Mouse (Mus musculus): Measurements from ENCODE around the gene Gm10912. TPM values are rescaled to one million over a fixed set of nuclear protein-coding genes. Genes with fewer than 3 reads are reported as not detected.
"Not testable (repeated sequence)": the region's sequence is repeated elsewhere in the genome, so short reads cannot be mapped to it uniquely, and the experiment has no call there.

Gm10912 gene
- polyA plus RNA-seq, 1 experiment, result 0.15 TPM

GRCm38 (mm10) chr2:104093305-104093704 lies 27.7 kb downstream of the Gm10912 start:
- WGBS, result 82% methylated on average over 2 of the region's 2 CpGs
- Histone ChIP-seq H3K4me1 (ENCODE audit: control insufficient read depth, insufficient read depth, insufficient read length, low read length) (peaks cover 2% of the 10 kb centered on the region; the same call in 1 of the 2 replicates), H3K4me3 (ENCODE audit: low read depth, low read length) (no peak overlapping the region), H3K27me3 (ENCODE audit: control insufficient read depth, insufficient read depth, low read length) (no peaks in the 10 kb centered on the region), H3K36me3 (ENCODE audit: control insufficient read depth, insufficient read depth, low read length) (no peaks in the 10 kb centered on the region), H3K27ac (ENCODE audit: insufficient read depth, low read depth, low read length) (no peak overlapping the region)
- TF ChIP-seq CTCF (IDR thresholded peaks at IDR 0.05; ENCODE audit: extremely low read depth, insufficient read length, insufficient replicate concordance, low read depth, low read length) (no peak), POLR2A (IDR thresholded peaks at IDR 0.05; ENCODE audit: low read depth, low read length) (no peak)

GRCm38 (mm10) chr2:104095741-104096213 lies 30.2 kb downstream of the Gm10912 start, which contains the start of gene Cd59a:
TSS of gene Cd59a (plus strand) at chr2:104095801.
- peaks cover 4% of the 10 kb centered on the region; the same call in 1 of the 2 replicates for H3K4me1 ChIP-seq (ENCODE audit: control insufficient read depth, insufficient read depth, insufficient read length, low read length)
- TF ChIP-seq CTCF (IDR thresholded peaks at IDR 0.05; ENCODE audit: extremely low read depth, insufficient read length, insufficient replicate concordance, low read depth, low read length) (no peak), POLR2A (IDR thresholded peaks at IDR 0.05; ENCODE audit: low read depth, low read length) (no peak)
- WGBS, result 4% methylated on average over 15 of the region's 15 CpGs
- H3K4me3 ChIP-seq (ENCODE audit: low read depth, low read length), result peak within 1 kb of the TSS; percentile 57
- H3K27ac ChIP-seq (ENCODE audit: insufficient read depth, low read depth, low read length), result 0 out of 2 replicates have a peak within 1 kb of the TSS, but pooled peaks have one; percentile 4
- H3K27me3 ChIP-seq (ENCODE audit: control insufficient read depth, insufficient read depth, low read length), result no peaks in the 10 kb centered on the region
- no peaks in the 10 kb centered on the region for H3K36me3 ChIP-seq (ENCODE audit: control insufficient read depth, insufficient read depth, low read length)

DNA sequence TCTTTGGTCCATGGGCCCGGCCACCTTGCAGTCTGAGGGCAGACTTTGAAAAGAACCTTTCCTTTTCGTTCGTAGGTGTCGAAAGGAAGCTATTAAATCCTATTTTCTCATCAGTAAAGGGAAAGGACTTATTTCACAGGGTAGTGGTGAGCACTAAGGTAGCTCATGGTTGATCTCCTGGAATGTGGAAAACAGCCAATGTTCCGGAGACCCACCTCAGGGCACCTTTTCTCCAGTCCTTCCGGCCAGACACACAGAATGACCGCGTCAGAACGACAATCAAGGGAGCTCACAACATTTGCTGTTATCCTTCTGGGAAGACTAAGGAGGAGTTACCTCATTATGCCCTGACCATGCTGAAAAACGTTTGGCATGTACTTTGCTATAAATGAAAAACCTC lies 30.6 kb downstream of the Gm10912 start:
- 0 out of 2 replicates have a peak overlapping the region, but pooled peaks have one; percentile 4 for H3K27ac ChIP-seq (ENCODE audit: insufficient read depth, low read depth, low read length)
- no peak for TF ChIP-seq CTCF (IDR thresholded peaks at IDR 0.05; ENCODE audit: extremely low read depth, insufficient read length, insufficient replicate concordance, low read depth, low read length)
- TF ChIP-seq POLR2A (IDR thresholded peaks at IDR 0.05; ENCODE audit: low read depth, low read length), result no peak
- no peaks in the 10 kb centered on the region for H3K36me3 ChIP-seq (ENCODE audit: control insufficient read depth, insufficient read depth, low read length)
- WGBS, result 40% methylated on average over 10 of the region's 10 CpGs
- H3K4me1 ChIP-seq (ENCODE audit: control insufficient read depth, insufficient read depth, insufficient read length, low read length), result peaks cover 4% of the 10 kb centered on the region; the same call in 1 of the 2 replicates
- H3K4me3 ChIP-seq (ENCODE audit: low read depth, low read length), result peak overlapping the region; percentile 57
- H3K27me3 ChIP-seq (ENCODE audit: control insufficient read depth, insufficient read depth, low read length), result no peaks in the 10 kb centered on the region

DNA sequence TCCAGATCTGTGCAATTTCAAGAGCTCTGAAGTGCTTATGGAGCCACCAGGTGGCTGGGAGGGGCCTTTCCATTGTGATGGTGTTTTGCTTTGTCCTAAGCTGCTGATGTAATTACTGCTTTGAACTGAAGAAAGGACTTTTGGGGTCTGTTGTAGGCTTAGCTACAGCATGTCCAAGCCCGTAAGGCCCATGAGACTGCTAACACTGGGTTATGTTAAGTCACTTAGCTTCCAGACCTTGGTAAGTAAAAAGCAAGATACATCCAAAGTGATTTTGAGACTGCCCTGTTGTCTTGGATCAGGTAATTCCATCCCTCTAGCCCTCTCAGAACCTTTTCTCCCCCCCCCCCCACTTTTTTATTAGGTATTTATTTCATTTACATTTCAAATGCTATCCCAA lies 31.2 kb downstream of the Gm10912 start:
- not testable (repeated sequence) for H3K4me1 ChIP-seq (ENCODE audit: control insufficient read depth, insufficient read depth, insufficient read length, low read length); H3K4me3 ChIP-seq (ENCODE audit: low read depth, low read length); H3K27me3 ChIP-seq (ENCODE audit: control insufficient read depth, insufficient read depth, low read length); H3K27ac ChIP-seq (ENCODE audit: insufficient read depth, low read depth, low read length); H3K36me3 ChIP-seq (ENCODE audit: control insufficient read depth, insufficient read depth, low read length)
- WGBS, result 100% methylated on average over 1 of the region's 1 CpGs

- not testable (repeated sequence) for H3K36me3 ChIP-seq (ENCODE audit: control insufficient read depth, insufficient read depth, low read length); H3K27ac ChIP-seq (ENCODE audit: insufficient read depth, low read depth, low read length); H3K4me3 ChIP-seq (ENCODE audit: low read depth, low read length); H3K27me3 ChIP-seq (ENCODE audit: control insufficient read depth, insufficient read depth, low read length); H3K4me1 ChIP-seq (ENCODE audit: control insufficient read depth, insufficient read depth, insufficient read length, low read length)
- 93% methylated on average over 4 of the region's 4 CpGs for WGBS
These were observed 31.8 kb downstream of the Gm10912 start for GRCm38 (mm10) chr2:104097396-104097795.

DNA sequence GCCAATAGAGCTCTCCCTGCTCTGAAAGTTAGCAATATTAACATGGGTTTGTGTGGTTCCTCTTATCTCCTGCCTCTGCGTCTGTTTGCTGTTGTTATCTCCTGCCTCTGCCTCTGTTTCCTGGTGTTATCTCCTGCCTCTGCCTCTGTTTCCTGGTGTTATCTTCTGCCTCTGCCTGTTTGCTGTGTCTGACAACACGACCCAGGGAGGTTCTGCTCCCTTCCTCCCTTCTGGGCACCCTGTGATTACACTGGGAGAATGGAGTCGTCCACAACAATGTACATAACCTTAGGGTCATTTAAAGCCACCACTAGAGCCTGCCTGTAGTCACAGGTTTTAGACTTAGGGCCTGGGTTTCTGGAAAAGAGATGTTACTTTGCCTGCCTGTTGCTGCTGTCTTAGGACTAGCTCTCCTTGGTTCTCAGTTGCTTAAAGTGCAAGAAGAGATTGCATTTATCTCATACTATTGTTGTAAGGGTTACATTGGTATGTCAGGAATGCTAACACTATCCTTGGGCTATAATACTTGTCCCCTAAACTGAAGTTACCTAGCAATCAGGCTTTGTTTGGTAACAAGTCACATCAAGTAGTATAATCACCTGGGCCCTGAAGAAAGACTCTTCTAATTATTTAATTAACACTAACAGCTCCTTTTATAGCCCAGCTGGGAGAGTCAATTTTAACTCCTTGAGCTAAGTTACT lies 33.1 kb downstream of the Gm10912 start:
- Histone ChIP-seq H3K4me1 (ENCODE audit: control insufficient read depth, insufficient read depth, insufficient read length, low read length) (peaks cover 4% of the 10 kb centered on the region; the same call in 1 of the 2 replicates), H3K27ac (ENCODE audit: insufficient read depth, low read depth, low read length) (no peak overlapping the region), H3K36me3 (ENCODE audit: control insufficient read depth, insufficient read depth, low read length) (no peaks in the 10 kb centered on the region), H3K27me3 (ENCODE audit: control insufficient read depth, insufficient read depth, low read length) (no peaks in the 10 kb centered on the region), H3K4me3 (ENCODE audit: low read depth, low read length) (no peak overlapping the region)
- no peak for TF ChIP-seq POLR2A (IDR thresholded peaks at IDR 0.05; ENCODE audit: low read depth, low read length)
- no peak for TF ChIP-seq CTCF (IDR thresholded peaks at IDR 0.05; ENCODE audit: extremely low read depth, insufficient read length, insufficient replicate concordance, low read depth, low read length)
- 10% methylated on average over 3 of the region's 3 CpGs for WGBS

GRCm38 (mm10) chr2:104099231-104099585 lies 33.6 kb downstream of the Gm10912 start:
- TF ChIP-seq POLR2A (IDR thresholded peaks at IDR 0.05; ENCODE audit: low read depth, low read length) (no peak), CTCF (IDR thresholded peaks at IDR 0.05; ENCODE audit: extremely low read depth, insufficient read length, insufficient replicate concordance, low read depth, low read length) (no peak)
- Histone ChIP-seq H3K27ac (ENCODE audit: insufficient read depth, low read depth, low read length) (no peak overlapping the region), H3K4me1 (ENCODE audit: control insufficient read depth, insufficient read depth, insufficient read length, low read length) (peaks cover 4% of the 10 kb centered on the region; the same call in 1 of the 2 replicates), H3K4me3 (ENCODE audit: low read depth, low read length) (no peak overlapping the region), H3K27me3 (ENCODE audit: control insufficient read depth, insufficient read depth, low read length) (no peaks in the 10 kb centered on the region), H3K36me3 (ENCODE audit: control insufficient read depth, insufficient read depth, low read length) (no peaks in the 10 kb centered on the region)
- 94% methylated on average over 2 of the region's 2 CpGs for WGBS

All from small intestine, adult 2 months (tissue).